Mouse (Mus musculus) spleen, adult 12 weeks (tissue): ENCODE results near the gene Dlg4.

ENCODE experiments used
- DNase-seq: peaks from one replicate; pipeline ENCODE4 v3.0.0; 2022; ENCODE audit warnings: low spot score

Gene Dlg4

DNA sequence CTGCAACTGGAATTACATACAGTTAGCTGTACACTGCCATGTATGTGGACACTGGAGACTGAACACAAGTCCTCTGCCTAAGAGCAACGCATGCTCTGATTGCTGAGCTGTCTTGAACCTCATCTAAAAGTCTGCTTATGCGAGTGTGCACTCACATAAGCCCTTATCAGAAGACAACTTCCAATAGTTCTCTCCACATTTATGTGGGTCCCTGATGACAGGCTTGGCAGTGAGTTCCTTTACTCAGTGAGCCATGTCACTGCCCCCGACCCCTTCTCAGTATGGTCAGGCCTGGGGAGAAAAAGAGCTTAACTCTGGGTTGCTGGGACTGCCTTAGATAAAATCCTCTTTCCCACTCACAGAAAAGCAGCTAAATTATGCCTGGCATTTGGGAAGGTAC, at the start of gene Dlg4:
Gene Dlg4 (plus strand): TSS at position 274 of the 400 bp plus-strand sequence.
- no peak for DNase-seq

DNA sequence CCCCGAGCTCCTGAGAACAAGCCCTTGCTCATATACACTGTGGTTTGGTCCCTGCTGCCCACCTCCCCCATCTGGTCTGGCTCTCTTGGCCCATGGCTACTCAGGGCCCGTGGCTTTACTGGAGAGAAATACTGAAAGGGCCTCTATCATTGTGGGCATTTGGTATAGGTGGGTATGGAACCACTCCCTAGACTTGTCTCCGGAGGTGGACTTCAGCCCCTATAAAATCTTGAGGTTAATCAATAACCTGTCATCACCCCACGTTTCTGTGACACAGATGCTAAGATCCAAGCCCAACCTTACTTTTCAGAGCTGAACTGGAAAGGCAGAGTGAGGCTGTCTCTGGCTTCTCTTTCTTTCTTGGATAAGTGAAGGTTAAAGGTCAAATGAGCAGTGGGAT, 47.9 kb upstream of the Dlg4 start:
- DNase-seq = no peak

- no peak for DNase-seq
Measured at GRCm38 (mm10) chr11:69970222-69970621, 46.5 kb upstream of the Dlg4 start.

- DNase-seq = no peak
Measured at GRCm38 (mm10) chr11:69970775-69971174, 46.0 kb upstream of the Dlg4 start.

DNA sequence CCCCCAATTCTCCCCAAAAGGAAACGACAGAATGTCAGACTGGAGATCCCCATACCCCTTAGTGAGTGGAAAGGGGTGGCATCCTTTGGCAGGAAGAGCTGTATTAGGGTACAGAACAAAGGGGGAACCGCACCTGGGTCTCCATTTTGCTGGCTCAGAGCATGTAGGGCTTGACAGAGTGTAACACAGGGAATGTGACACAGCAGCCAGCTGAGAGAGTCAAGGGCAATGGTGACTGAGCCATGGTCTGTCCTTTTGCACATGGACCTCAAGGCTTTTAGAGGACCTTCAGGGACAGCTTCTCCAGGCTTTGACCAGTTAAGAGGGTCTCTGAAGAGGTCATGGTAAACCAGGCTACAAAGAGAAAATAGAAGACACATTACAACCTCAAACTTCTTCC, 41.8 kb upstream of the Dlg4 start:
- no peak for DNase-seq

- no peak for DNase-seq
Measured at GRCm38 (mm10) chr11:69976271-69976670, 40.5 kb upstream of the Dlg4 start.

- DNase-seq = no peak
Measured at GRCm38 (mm10) chr11:69979827-69980195, 36.9 kb upstream of the Dlg4 start.

DNA sequence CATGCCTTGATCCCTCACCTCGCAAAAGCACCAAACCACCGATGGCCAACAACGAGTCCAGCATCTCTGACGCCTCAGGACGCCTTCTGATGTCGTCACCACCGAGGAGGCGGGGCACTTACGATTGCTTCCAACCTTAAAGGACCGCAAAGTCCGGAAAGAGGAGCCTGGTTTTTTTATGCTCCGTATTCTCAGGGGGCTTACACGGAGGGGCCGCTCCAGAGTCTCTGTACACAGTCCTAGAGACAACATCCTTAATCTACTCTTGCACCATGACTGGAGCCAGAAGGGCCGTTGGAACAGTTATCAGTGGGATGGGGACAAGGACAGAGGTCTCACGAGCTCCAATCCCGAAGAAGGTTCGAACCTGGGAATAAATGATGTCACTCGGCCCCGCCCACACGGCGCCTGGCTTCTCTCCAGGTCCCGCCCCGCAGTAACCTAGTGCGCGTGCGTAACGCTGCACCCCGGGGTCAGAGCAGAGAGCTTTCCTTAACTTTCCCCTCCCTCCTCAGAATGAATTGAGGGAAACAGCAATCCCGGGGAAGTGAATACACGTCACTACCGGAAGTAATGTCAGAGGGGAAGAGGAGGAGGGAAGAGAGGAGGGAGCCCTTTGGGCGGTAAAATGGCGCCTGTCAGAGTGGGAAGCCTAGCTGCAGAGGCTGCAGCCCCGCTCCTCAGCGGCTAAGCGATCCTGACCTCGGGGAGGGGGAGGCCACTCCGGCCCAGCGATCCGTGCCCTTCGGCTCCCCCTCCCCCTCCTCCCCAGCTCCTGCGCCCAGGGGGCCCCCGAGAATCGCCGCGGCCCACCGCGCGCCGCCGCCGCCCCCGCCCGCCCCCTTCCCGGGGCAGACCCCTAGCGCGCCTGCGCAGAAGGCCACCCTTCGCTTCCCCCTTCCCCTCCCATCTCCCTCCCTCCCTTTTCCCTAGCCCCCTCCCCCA, 36.3 kb upstream of the Dlg4 start:
- DNase-seq = peak; percentile 95

- no peak for DNase-seq
Measured at GRCm38 (mm10) chr11:69981141-69981762, 35.5 kb upstream of the Dlg4 start, which contains the start of gene Ctdnep1. Gene Ctdnep1, plus strand, starts transcription at chr11:69981156.

DNA sequence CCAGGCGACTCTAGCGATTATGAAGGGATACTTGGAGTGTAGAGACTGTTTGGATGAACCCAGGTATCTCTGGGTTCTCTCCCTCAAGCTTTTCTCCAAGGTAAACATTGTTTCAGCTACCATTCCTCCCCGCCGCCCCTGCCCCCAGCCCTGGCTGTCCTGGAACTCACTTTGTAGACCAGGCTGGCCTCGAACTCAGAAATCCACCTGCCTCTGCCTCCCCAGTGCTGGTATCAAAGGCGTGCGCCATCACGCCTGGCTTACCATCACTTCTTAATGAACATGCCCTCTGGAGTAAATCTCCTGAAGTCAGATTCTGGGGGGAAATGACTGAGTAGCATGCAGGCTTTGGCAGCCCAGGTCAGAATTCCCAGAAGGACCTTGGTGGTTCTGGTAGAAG, 34.5 kb upstream of the Dlg4 start, which contains the start of gene Elp5:
Gene Elp5 (minus strand): TSS at position 293 of the 400 bp plus-strand sequence.
- DNase-seq = no peak

DNA sequence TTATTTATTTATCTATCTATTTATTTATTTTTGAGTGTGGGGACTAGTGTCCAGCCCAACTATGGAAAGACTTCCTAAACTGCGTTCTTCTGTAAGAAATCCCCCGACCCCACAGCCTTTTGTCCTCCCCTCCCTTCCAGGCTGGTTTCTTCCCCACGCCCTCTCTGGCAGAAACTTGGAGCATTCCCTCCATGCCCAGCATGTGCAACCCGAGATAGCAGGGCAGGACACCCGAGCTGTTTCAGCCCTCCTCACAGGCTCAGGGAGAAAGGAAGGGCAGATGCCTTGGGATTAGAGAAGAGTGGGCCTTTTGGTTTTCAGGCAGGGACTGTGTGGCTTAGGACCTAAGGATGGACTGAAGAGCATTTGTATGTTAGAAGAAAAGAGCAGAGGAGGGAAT, 33.9 kb upstream of the Dlg4 start:
- no peak for DNase-seq

- no peak for DNase-seq
Measured at GRCm38 (mm10) chr11:69983377-69983776, 33.4 kb upstream of the Dlg4 start.

DNA sequence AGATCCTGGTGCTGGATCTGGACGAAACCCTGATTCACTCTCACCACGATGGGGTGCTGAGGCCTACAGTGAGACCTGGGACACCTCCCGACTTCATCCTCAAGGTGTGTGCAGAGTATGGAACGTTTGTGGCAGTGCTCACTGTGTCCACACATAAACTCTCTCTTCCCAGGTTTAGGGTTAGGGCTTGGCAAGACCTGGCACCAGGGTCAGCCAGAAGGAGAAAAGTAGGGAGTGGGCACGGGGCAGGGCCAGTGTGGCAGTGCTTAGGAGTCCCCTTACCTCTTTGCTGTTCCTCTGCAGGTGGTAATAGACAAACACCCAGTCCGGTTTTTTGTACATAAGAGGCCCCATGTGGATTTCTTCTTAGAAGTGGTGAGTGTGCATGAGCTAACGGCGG, 32.3 kb upstream of the Dlg4 start:
- no peak for DNase-seq

DNA sequence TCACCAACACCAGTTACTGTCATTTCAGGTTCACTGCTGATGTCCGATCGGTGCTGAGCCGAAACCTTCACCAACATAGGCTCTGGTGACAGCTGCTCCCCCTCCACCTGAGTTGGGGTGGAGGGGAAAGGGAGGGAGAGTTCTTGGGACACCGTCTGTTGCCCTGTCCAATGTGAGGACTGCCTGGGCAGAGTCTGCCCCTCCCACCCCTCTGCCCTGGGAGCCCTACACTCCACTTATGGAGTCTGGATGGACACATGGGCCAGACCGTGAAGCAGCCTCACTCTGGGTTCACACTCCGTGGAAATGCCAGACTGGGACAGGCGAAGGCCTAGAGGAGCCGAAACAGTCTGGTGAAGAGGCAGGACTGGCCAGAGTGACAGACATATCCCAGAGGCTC, 26.8 kb upstream of the Dlg4 start:
- no peak for DNase-seq

GRCm38 (mm10) chr11:69990850-69991691, 25.7 kb upstream of the Dlg4 start, which contains the start of gene Gabarap:
Gene Gabarap, plus strand, starts transcription at chr11:69991143.
- peak; percentile 92 for DNase-seq

GRCm38 (mm10) chr11:69991711-69992110, 25.0 kb upstream of the Dlg4 start:
- no peak for DNase-seq

DNA sequence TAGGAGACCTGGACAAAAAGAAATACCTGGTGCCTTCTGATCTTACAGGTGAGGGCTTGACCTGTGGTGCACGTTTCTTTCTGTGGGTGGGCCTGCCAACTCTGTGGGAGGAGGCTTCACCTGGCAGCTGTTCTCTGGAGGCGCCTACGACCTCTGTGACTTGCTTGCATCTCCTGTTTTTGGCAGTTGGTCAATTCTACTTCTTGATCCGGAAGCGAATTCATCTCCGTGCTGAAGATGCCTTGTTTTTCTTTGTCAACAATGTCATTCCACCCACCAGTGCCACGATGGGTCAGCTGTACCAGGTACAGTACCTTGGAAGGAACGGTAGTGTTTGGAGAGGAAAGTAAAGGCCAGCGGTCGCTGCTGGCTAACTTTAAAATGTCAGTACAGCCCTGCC, 24.3 kb upstream of the Dlg4 start:
- no peak for DNase-seq

DNA sequence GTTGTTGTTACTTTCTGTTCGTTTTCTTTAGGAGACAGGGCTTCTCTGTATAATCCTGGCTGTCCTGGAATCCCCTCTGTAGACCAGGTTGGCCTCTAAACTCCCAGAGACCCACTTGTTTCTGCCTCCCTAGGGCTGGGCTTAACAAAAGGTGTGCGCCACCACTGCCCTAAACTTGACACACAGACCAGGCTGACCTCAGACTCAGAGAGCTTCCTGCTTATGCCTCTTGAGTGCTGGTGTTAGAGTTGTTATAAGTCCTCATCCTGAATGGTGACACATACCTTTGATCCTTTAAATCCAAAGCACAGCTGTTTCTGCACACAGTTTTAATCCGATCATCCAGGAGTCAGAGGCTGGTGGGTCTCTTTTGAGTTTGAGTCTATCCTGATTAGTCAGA, 23.8 kb upstream of the Dlg4 start:
- no peak for DNase-seq

DNA sequence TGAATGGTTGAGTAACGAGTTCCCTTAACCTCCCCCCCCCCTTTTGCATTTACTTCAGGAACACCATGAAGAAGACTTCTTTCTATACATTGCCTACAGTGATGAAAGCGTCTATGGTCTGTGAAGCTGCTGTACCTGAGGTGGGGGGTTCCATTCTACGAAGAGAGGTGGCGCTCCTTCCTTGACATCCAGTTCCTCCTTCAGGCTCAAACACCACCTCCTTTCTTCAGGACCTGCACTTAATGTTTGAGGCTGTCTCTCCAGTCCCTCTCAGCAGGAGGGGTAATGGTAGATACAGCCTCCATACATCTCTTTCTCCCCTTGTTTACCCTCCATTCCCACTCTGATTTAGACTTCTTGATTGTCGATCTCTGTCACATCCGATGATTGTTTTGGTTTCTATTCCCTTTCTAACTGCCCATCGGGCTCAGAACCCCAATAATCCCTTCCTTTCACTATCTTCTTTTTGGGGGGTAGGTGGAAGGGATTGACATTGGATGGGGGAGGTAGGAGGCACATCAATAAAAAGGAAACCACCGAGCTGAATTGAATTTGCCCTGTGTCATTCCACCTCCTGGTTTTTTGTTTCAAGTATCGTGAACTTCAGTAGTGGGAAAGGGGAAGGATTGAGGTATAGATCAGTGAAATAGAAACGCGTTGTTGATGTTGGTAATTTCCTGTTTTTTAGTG, 22.2 kb upstream of the Dlg4 start:
- DNase-seq = no peak

GRCm38 (mm10) chr11:69995391-69995960, 21.3 kb upstream of the Dlg4 start, which contains the start of gene Phf23:
Gene Phf23, plus strand, starts transcription at chr11:69995777.
- peak; percentile 94 for DNase-seq
